Mouse (Mus musculus) CD4-positive, CD25-positive, alpha-beta regulatory T cell (primary cell): ENCODE results near the gene Clip2. TPM values are rescaled to one million over a fixed set of nuclear protein-coding genes. Genes with fewer than 3 reads are reported as not detected.

ENCODE experiments used
- polyA plus RNA-seq: library from polyadenylated mRNA; unstranded; fragments of 100-300 nt; shearing (Covaris generic); gene quantifications from one replicate; pipeline ENCODE4 v1.2.1, GENCODE M21; 2017

Gene Clip2
- 1.9 TPM for polyA plus RNA-seq

DNA sequence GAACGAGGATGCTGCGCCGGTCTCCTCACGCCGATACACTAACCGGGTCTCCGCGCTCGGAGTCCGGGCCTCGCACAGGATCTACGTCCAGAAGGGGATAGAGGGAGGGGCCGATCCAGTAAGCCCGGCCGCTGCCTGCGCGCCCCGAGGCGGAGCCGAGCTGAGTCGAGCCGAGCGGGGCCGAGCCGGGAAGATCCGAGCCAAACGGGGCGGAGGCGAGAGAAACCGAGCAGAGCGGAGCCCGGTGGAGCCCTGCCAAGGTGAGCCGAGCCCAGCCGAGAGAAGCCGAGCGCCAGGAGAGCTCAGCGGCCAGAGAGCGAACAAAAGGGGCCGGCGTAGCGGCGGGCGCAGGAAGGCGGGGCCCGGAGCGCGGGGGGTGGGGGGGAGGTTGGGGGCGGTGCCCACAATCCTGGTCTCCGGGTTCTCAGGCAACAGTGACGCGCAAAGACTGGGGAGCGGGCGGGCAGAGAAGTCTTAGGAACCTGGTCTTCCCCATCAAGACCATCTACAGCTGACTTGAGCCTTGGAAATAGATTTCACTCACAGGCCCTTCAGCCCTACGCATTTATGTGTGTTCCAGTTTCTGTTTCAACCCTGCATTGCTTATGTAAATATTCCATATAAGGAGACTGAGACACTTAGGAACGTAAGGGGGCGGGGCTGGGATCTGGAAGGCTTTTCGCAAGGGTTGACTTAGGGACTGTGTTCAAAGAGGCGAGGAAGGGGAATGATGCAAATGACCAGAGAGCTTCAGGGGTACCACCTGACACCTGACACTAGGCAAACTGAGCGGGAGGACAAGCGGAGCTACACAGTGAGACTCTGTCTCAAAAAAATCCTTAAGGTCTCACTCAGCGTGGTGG is at the start of gene Clip2:
Gene Clip2 (minus strand): TSS at position 325 of the 863 bp plus-strand sequence.

DNA sequence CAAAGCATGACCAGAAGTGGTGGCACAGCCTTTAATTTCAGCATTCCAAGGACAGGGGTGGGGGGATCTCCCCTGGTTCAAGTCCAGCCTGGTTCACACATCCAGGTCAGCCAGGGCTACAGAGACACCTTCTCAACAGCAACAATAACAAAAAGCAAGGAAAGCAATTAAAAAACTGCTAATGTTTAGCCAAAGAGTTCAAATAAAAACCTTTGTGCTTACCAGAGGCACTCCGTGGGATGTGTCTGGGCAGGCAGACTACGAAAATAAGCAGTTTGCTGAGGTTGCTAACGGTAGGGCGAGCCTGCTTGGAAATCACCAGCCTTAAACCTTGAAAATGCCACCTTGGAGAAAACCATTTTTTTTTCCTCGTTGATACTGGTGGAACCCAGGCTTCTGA is 28.9 kb upstream of the Clip2 start, which contains the start of gene Rfc2:
Gene Rfc2 (plus strand): TSS at position 221 of the 400 bp plus-strand sequence.

DNA sequence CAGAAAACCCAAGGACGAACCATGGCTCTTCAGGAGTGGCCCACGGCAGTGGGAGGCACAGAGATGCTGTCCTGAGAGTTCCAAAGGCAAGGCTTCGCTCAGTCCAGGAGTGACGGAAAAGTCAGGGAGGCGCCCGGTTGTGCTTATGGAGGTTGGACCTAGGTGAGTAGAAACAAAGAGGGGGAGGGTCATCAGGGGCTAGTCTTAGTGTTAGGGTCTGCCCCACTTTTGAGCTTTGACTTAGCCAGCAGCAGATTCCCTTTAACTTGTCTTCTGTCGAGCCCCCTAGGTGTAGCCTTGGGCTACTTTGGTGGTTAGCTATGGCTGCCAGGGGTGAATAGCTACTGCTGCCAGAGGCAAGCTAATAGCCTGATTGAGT is 7.8 kb upstream of the Clip2 start, which contains the start of gene Syna:
Gene Syna (minus strand): TSS at position 101 of the 379 bp plus-strand sequence.

DNA sequence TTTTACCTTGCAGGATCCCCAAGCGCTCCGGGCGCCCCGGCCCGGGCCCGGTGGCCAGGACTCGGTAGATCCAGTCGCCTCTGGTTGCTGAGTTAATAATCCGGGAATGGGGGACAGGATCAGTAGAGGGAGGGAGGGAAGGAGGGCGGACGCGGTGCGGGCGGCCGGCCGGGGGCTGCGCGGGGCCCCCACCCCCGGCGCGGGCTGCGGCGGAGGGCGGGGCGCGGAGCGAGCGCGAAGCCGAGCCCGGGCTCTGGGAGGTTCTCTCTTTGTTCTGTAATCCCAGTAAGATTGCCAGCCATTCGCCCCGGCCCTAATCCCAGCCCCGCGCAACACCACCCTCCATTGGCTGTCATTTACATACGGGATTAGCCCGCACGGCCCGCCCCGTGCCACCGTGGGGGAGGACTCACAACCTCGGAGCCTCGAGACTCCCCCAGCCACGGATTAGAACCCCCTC is 95.7 kb downstream of the Clip2 start, which contains the start of gene Gtf2ird1:
Gene Gtf2ird1 (minus strand): TSS at position 214 of the 460 bp plus-strand sequence.

Other genes with a start within 250 kb of the Clip2 start
- gene Gtf2i, start 237.7 kb downstream of the Clip2 start, polyA plus RNA-seq, result 130 TPM
- 22.1 TPM for gene Gtf2ird1, start 95.7 kb downstream of the Clip2 start, polyA plus RNA-seq
- gene Syna, start 7.7 kb upstream of the Clip2 start, polyA plus RNA-seq, result not detected
- gene Rfc2, start 28.9 kb upstream of the Clip2 start, polyA plus RNA-seq, result 163 TPM
- gene Lat2, start 62.6 kb upstream of the Clip2 start, polyA plus RNA-seq, result 3.7 TPM
- 235 TPM for gene Eif4h, start 87.1 kb upstream of the Clip2 start, polyA plus RNA-seq
- gene Limk1, start 136.2 kb upstream of the Clip2 start, polyA plus RNA-seq, result 23.8 TPM
- 0.13 TPM for gene Eln, start 194.9 kb upstream of the Clip2 start, polyA plus RNA-seq